Mouse (Mus musculus) frontal cortex, adult (tissue): ENCODE measurements at regions not wholly inside any gene's neighbourhood (a gene's known extent, or its start where the extent isn't known, plus 50 kb on each side); places are given as distances from the start of the nearest gene placed in this dataset.

ENCODE experiments used
- ATAC-seq: cut with Nextera tagmentation; 2 replicates; pipeline ENCODE4 v1.9.2; 2017; ENCODE audit warnings: mild to moderate bottlenecking, moderate library complexity, mixed read lengths; ENCODE audit not compliant: low TSS enrichment

- no peak for ATAC-seq
These were observed 356.2 kb downstream of the Kif20b start for GRCm38 (mm10) chr19:35278395-35278794.

- ATAC-seq: no peak
These were observed 360.8 kb downstream of the Kif20b start for GRCm38 (mm10) chr19:35282775-35283447.

GRCm38 (mm10) chr19:35298846-35299245 lies 376.7 kb downstream of the Kif20b start:
- ATAC-seq: no peak

- peak; percentile 98 for ATAC-seq
These were observed 380.6 kb downstream of the Kif20b start for GRCm38 (mm10) chr19:35302723-35303270.
